Mouse (Mus musculus): ENCODE data around the gene Xrn2. TPM values are rescaled to one million over a fixed set of nuclear protein-coding genes. Genes with fewer than 3 reads are reported as not detected.

The Xrn2 gene
- total RNA-seq, 1 experiment from 2014 or later, result 242 TPM

DNA sequence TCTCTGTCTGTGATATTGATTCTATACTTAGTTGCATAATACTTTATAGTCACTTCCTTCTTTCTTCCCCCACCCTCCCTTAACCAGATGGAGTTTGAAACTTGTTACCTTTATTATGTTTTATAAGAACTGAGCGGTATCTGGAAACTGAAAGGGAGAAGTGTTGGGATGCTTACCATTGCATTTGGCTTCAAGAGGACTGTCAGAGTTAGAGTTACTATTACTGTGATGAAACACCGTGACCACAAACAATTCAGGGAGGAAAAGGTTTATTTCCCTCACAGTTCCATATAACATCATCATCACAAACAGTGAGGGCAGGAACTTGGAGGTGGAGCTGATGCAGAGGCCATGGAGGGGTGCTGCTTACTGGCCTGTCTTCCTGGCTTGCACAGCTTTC lies 23.1 kb downstream of the Xrn2 start:
- no peak for ATAC-seq (ENCODE audit: extremely low read depth, insufficient number of reproducible peaks, low FRiP score, poor library complexity, severe bottlenecking)

DNA sequence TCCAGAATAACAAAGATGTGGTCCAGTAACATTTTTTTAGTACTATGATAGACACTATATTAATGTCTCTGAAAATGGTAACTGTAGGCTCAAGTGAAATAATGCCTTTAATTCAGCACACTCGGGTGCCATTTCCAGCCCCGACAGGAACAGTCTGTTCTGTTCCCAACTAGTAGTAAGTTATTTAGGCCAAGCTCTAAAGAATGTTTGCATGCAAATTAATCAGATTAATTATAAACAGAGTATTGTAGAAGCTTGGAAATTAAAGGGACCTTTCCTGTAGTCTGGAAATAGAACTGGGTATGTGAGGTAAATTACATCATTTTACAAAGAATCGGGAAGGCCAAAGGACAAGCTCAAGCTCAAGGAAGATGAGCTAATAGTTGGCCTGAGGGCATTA lies 34.3 kb downstream of the Xrn2 start:
- ATAC-seq (ENCODE audit: extremely low read depth, insufficient number of reproducible peaks, low FRiP score, poor library complexity, severe bottlenecking), result no peak

DNA sequence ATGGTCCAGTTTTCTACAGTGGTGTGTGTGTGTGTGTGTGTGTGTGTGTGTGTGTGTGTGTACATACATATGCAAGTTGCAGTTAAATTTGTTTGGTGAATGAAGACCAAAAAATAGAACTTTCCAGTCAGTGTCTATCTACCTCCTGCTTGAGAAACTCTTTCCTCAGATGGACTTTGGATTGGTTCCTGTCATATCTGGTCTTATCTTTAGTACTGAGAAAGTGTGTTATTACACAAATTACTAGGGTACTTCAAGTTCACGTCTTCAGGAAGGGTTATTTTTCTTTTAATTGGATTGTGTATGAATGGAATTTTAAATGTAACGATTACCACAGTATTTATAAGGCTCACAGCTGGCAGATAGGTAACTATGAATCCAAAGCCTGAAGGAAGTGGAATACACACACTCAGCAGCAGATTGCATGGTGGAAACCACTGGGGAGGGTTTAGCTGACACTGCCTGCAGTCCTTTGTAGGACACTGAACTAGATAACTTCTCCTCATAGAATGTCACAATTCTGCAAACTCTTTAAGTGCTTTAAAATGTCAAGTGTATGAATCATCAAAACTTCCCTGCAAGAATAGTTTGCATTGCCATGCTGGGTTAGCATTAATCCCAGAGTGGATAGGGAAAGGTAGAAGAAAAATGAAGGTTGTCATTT lies 40.6 kb downstream of the Xrn2 start:
- no peak for ATAC-seq (ENCODE audit: extremely low read depth, insufficient number of reproducible peaks, low FRiP score, poor library complexity, severe bottlenecking)

DNA sequence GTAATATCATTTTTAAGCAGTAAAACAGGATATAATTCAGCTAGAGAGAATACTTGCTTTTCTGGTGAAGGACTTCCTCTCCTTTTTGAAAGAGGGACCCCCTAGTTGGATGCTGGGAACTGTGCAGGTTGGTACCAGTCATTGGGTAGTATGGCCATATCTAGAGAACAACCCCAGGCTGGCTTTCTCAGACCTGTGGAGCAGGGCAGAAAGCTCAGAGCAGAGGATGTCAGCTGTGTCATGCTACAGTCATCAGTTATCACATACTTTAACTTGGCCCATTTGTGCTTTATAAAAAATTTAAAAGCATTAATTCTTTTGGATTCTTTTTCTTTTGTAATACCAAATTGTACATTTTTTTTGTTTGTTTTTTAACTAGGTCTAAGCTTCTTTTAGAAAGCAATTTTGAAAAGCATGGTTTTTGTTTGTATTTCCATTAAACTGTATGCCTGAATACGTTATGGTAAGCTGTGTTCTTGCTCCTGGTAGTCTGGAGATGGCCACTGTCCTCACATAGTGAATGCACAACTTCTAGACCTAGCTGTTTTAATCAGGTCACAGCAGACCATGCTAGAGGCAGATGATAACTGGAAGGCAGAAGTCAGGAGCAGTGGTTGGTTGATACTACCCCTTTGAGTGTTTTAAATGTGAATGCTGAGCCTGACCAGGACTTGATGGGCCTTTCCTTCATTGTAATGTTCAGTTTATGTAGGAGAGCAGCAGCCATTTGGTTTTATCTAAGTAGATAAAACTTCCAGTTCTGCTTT lies 54.9 kb downstream of the Xrn2 start:
- no peak for ATAC-seq (ENCODE audit: extremely low read depth, insufficient number of reproducible peaks, low FRiP score, poor library complexity, severe bottlenecking)

DNA sequence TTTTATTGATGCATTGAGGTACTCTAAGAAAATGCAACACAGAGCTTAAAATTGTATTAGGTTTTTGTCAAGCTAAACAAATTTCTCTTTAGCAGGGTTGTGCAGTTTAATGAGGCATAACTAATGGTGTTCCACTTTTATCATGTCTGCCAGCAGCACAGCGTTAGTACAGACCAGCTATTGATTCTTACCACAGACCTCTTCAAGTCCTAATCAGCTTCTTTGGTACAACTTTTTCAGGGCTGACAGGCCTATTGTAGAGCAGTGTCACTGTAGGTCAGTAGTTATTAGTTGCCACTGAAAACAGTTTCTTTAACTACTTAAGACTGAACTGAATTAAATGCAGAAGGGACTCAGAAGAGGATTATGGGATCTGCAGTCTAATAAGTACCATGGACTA lies 56.3 kb downstream of the Xrn2 start:
- ATAC-seq (ENCODE audit: extremely low read depth, insufficient number of reproducible peaks, low FRiP score, poor library complexity, severe bottlenecking), result no peak

DNA sequence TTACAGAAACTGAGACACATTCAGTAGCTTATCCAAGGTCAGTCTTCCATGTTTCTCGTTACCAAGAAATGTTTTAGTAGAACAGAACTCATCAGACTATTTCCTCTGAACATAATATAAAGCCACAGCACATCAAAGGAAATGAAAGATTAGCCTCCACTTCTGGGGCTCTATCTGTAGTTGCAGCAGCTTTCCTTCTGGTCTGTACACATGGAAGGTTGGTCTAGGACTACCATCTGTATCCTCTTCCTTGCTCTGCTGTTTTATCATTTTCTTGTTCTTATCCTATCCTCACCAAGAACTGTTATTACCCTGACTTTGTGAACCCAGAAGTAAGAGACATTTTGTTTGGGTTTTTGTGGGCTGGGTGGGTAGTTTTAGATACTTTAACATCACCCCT lies 57.5 kb downstream of the Xrn2 start:
- ATAC-seq (ENCODE audit: extremely low read depth, insufficient number of reproducible peaks, low FRiP score, poor library complexity, severe bottlenecking), result no peak

DNA sequence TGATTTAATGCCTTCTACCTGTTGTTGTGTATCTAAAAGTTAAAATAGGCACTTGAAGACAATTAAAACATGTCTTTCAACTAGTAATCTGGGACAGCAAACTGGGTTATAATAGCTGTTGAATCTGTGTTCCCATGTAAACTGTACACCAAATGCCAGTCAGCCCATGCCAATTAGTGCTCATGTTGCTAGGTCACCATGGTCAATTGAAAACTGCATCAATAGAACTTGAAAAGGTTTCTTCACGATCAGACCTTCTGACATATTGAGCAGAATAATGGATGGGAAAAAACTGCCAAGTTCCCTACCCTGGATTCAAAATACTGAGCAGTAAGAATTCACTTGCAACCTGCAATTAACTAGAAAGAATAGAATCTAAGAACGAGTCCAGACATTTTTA lies 61.2 kb downstream of the Xrn2 start:
- ATAC-seq (ENCODE audit: extremely low read depth, insufficient number of reproducible peaks, low FRiP score, poor library complexity, severe bottlenecking), result no peak

DNA sequence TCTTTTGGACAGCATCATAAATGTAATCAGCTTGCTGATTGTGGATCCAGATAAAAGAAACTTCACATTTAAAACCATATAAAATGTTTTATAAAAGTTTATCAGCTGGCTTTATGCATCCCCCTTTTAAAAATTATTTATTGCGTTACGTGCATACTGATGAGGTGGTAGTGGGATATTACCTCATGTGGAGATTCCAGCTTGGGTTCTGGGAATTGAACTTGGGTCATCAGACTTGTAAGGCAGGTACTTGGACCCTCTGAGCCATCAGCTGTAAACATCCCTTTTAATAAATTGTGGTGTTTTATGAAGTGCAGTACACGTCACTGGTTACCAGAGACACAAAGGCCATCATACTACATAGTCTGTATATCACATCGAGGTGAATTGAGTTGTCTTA lies 61.6 kb downstream of the Xrn2 start:
- no peak for ATAC-seq (ENCODE audit: extremely low read depth, insufficient number of reproducible peaks, low FRiP score, poor library complexity, severe bottlenecking)

DNA sequence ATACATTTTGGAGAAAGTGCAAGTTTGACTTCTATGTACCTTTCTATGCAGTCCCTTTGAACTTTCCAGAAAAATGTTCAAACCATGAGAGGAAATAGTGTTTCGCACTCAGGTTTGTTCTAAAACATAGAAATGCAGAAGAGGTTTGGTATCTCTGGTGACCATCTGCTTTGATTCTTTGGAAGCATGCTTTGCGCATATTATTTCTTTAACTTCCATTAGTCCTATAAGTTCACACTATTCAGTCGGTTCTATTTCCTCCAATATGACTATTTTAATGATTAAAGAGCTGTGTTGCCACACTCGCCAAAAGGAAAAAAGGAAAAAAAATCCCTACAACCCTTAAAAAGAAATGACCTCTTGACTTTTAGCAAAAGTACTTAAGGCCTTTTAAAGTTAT lies 69.6 kb downstream of the Xrn2 start:
- no peak for ATAC-seq (ENCODE audit: extremely low read depth, insufficient number of reproducible peaks, low FRiP score, poor library complexity, severe bottlenecking)

DNA sequence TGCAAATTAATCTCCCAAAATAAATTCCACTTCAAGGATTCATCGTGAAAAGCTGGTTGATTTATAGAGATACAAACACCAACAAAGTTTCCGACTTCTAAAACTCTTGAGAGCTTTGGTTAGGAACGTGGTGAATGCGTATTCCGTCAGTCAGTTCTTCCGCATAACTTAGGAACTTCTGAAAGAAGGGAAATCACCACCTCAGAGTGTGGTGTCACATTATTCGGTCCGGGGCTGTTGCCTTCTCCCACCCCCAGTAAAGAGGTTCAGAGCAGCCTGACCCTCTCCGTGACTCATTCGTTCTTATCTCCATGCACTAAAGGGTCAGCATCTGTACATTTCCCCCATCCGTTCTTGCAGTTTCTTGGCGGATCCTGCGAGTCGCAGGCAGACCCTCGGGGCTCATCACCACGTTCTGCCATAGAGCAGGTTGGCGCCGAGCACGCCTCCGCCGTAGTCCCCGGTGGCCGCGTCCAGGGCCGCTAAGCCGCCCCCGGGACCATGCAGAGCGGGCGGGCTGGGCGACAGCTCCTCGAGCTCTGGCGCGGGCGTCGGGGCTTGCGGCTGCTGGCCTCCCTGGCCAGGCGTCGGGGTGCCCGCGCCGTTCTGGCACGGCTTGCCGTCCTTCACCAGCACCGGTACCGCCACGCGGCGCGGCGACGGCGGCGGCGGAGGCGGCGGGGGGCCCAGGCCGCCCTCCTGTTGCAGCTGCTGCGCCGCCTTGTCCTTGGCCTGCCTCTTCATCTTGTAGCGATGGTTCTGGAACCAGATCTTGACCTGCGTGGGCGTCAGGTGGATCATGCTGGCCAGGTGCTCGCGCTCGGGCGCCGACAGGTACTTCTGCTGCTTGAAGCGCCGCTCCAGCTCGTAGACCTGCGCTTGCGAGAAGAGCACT lies 70.9 kb downstream of the Xrn2 start:
- ATAC-seq (ENCODE audit: extremely low read depth, insufficient number of reproducible peaks, low FRiP score, poor library complexity, severe bottlenecking), result no peak

DNA sequence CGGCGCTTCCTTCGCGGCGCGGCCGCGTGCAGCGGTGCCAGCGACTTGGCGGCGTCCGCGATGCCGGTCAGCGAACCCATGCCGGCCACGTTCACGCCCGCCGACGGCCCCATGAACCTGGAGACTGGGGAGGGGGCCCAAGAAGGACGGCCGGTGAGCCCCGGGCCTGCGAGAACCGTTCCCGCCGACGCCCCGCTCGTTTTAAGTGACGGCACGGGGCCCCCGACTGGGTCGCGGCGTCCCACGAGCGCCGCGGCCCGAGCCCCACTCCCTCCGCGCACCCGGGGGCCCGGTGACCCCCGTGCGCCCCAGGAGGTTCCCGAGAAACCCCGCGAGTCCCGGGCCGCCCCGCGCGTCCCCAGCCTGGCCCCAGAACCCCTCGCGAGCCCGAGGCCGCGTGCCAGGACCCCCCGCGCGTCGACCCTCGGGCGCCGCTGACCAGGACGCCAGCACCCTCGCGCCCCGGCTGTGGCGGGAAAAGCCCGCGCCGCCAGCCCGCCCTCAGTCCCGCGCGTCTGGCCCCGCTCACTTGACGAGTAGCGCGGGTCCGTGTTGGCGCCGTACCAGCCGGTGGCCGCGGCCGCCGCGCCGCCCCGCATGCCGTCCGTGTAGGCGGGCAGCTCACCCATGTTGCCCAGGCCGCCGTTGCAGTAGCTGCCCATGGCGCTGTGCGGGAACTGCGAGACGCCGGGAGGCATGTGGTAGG lies 71.7 kb downstream of the Xrn2 start:
- no peak for ATAC-seq (ENCODE audit: extremely low read depth, insufficient number of reproducible peaks, low FRiP score, poor library complexity, severe bottlenecking)

DNA sequence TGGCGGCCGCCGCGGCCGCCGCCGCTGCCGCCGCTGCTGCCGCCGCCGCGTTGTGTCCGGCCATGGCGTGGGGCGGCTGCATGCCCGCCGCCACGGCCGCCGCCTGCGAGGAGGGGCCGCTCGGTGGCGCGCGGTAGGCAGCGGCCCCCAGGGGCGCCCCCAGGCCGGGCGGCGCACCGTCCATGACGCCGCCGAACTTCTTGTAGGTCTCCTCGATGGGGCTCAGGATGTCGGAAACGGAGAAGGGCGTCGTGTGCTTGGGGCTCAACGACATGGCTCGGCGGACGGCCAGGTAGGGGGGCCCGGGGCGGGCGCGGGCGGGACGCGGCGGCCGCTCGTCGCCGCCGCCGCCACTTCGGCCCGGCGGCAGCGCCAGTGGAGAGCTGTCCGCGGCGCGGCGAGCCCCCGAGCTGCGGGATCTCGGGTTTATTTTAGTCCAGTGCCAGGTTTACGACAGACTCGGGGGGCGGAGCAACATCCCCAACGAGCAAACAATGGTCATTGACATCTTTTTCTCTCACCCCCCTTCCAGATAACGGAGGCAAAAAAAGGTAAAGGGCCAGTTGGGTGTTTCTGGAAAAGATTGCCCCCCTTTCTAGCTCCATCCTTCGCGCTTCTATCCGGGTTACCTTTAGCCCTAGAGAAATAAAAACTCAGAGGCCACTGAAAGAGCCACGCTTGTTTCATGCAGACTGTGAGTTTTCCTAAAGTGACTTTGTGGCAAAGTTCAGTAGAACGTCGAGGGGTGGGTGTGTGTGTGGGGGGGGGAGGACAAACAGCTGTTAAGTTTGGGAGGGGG lies 72.5 kb downstream of the Xrn2 start, which contains the start of gene Nkx2-4:
Gene Nkx2-4 (minus strand): TSS at position 374 of the 799 bp plus-strand sequence.
- no peak for ATAC-seq (ENCODE audit: extremely low read depth, insufficient number of reproducible peaks, low FRiP score, poor library complexity, severe bottlenecking)

DNA sequence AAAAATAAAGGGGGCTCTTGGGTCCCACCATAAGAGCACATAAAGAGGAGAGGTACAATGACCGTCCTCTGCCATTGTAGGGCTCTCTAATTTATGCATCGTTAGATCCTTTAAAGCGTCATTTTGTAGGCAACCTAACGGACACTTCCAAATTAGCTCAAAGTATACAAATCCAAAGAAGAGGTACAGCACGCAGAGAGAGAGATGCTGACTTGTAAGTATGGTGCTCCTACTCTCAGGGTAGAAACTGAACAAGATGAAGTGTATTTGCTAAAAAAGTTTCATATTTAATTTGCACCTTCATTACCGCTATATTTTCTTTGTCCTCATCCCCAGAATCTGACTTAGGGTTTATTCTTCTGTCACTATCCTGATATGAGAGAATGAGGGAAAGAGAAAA lies 73.1 kb downstream of the Xrn2 start:
- no peak for ATAC-seq (ENCODE audit: extremely low read depth, insufficient number of reproducible peaks, low FRiP score, poor library complexity, severe bottlenecking)

DNA sequence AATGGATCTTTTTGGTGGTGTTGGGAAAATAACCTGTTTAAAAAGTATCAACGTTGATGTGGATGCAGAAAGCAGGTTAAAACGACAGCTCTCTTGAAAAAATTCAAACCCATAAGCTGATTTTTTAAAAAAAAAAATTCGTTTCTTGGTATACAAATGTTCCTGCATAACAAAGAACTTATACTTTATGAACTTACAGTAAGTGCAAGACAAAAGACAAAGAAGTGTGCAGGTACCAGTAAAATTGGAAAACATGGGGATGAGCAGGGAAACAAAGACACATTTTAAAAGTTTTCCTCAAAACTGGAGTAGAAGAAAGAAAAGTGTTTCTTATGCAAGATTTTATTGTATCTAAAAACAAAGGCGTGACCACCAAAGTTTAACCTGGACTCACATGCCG lies 73.6 kb downstream of the Xrn2 start:
- ATAC-seq (ENCODE audit: extremely low read depth, insufficient number of reproducible peaks, low FRiP score, poor library complexity, severe bottlenecking), result no peak

DNA sequence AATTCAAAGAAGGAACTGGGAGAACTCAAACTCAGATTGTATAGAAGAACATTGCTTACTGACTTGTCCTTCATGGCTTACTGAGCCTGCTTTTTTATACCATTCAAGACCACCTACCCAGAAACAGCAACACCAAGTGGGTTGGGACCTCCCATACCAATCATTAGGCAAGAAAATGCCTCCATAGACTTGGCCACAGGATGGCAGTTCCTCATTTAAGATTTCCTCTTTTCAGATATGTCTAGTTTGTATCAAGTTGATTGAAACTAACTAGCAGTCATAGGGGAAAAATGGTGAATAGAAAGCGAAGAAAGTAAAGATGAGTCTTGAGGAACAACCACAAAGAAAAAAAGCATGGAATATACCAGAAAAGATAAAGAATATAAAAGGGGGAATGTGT lies 106.9 kb downstream of the Xrn2 start:
- no peak for ATAC-seq (ENCODE audit: extremely low read depth, insufficient number of reproducible peaks, low FRiP score, poor library complexity, severe bottlenecking)

DNA sequence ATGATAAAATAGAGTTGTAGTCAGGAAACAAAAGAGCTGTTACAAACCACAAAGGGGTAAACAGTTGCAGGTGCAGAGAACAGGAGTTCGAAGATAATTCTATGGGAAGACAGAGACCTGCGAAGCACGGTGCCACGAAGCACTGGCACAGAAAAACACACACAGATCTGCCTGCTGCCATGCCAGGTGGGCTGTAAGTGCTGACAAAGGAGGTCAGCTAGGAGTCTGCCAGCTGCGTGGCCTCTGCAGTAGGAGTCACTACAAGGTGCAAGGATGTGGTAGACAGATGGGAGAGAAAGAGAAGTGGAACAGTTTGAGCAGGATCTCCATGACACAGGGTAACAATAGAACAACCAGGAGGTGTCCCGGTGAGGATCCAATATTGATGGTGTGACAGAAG lies 114.6 kb downstream of the Xrn2 start:
- no peak for ATAC-seq (ENCODE audit: extremely low read depth, insufficient number of reproducible peaks, low FRiP score, poor library complexity, severe bottlenecking)
